Comparison of ENCODE assay signal across 12 mouse cellular contexts in genomic region chr11:62919946-62920742, GRCm38 (mm10). TPM values are rescaled to one million over a fixed set of nuclear protein-coding genes. Genes with fewer than 3 reads are reported as not detected.
DNase-seq lines count a peak whose midpoint lies in the region; ATAC-seq lines count a peak whose summit lies in the region.
"Had no signal": no experiment of that assay in that cellular context is flagged by ENCODE, and none has a peak within 500 bp of the region (broad histone marks: within the 10 kb centered on the region; RNA-seq: fewer than 3 reads in every experiment).

No protein-coding gene starts in this region.

- H3K9me3 ChIP-seq in heart, embryonic 16.5 days (replicated peaks; ENCODE audit: control insufficient read depth, low read length): peaks cover 4% of the 10 kb centered on the region
- no peaks in the 10 kb centered on the region; the same call in 1 of the 2 replicates for H3K9me3 ChIP-seq in forebrain, embryonic 13.5 days (replicated peaks)
- H3K9me3 ChIP-seq in midbrain, embryonic 13.5 days: no peaks in the 10 kb centered on the region

- ATAC-seq in heart, embryonic 16.5 days (replicated peaks; ENCODE audit: extremely low read depth, insufficient read depth, low FRiP score): no peak
- ATAC-seq in forebrain, embryonic 13.5 days: no peak
- no peak for ATAC-seq in midbrain, embryonic 13.5 days
- ATAC-seq in activated CD4-positive, CD25-positive, alpha-beta regulatory T cell, adult 4 months: no peak

- 63% methylated on average over 6 of the region's 6 CpGs for WGBS in heart, embryonic 16.5 days
- WGBS in forebrain, embryonic 13.5 days: 82% methylated on average over 6 of the region's 6 CpGs
- WGBS in midbrain, embryonic 13.5 days: 78% methylated on average over 6 of the region's 6 CpGs

- H3K9ac ChIP-seq in heart, embryonic 16.5 days (ENCODE audit: low read length): peak overlapping the region; percentile 20; the same call in 1 of the 2 replicates
- H3K9ac ChIP-seq in forebrain, embryonic 13.5 days: no peak overlapping the region
- no peak overlapping the region for H3K9ac ChIP-seq in midbrain, embryonic 13.5 days (replicated peaks)

- H3K27me3 ChIP-seq in heart, embryonic 16.5 days (ENCODE audit: control insufficient read depth, insufficient read depth, low read length): no peaks in the 10 kb centered on the region
- H3K27me3 ChIP-seq in forebrain, embryonic 13.5 days: no peaks in the 10 kb centered on the region; the same call in 1 of the 2 replicates
- H3K27me3 ChIP-seq in midbrain, embryonic 13.5 days: no peaks in the 10 kb centered on the region

- no peak overlapping the region for H3K4me3 ChIP-seq in heart, embryonic 16.5 days (ENCODE audit: low read length)
- H3K4me3 ChIP-seq in forebrain, embryonic 13.5 days: no peak overlapping the region
- H3K4me3 ChIP-seq in midbrain, embryonic 13.5 days (replicated peaks): no peak overlapping the region
- H3K4me3 ChIP-seq: megakaryocyte, embryonic 14.5 days had no signal

- peak overlapping the region; percentile 72 for H3K27ac ChIP-seq in heart, embryonic 16.5 days (ENCODE audit: low read length)
- no peak overlapping the region for H3K27ac ChIP-seq in forebrain, embryonic 13.5 days
- H3K27ac ChIP-seq in midbrain, embryonic 13.5 days: no peak overlapping the region

- peaks cover 18% of the 10 kb centered on the region for H3K4me1 ChIP-seq in heart, embryonic 16.5 days (ENCODE audit: control insufficient read depth, insufficient read depth, low read length)
- H3K4me1 ChIP-seq in forebrain, embryonic 13.5 days: peaks cover 4% of the 10 kb centered on the region; the same call in 1 of the 2 replicates
- H3K4me1 ChIP-seq in midbrain, embryonic 13.5 days (replicated peaks): peaks cover 7% of the 10 kb centered on the region; the same call in 1 of the 2 replicates

- DNase-seq in heart, postnatal 4 days: no peak
- peak; percentile 30 for DNase-seq in brain, adult 2 months (ENCODE audit: low read depth, low spot score)
- DNase-seq in thymus, postnatal 36 days: no peak
- no peak for DNase-seq in adrenal gland, postnatal 4 days (ENCODE audit: low spot score in 2 of 2)

- H3K4me2 ChIP-seq in heart, embryonic 16.5 days (ENCODE audit: low read depth, low read length): peak overlapping the region; percentile 54; the same call in 1 of the 2 replicates
- H3K4me2 ChIP-seq in forebrain, embryonic 13.5 days: peak overlapping the region; percentile 44
- H3K4me2 ChIP-seq in midbrain, embryonic 13.5 days (replicated peaks): peak overlapping the region; percentile 40

- no peaks in the 10 kb centered on the region for H3K36me3 ChIP-seq in heart, embryonic 16.5 days (ENCODE audit: control insufficient read depth, insufficient read depth)
- H3K36me3 ChIP-seq in forebrain, embryonic 13.5 days (ENCODE audit: poor library complexity, severe bottlenecking): no peaks in the 10 kb centered on the region
- H3K36me3 ChIP-seq in midbrain, embryonic 13.5 days: no peaks in the 10 kb centered on the region

RNA-seq across cellular contexts. Expression of gene Cdrt4, which starts 30.8 kb away (rescaled TPM):
- 0.41 TPM in 1 of 2 replicates, not detected in the other for polyA plus RNA-seq in heart, embryonic 16.5 days (2015; fragmentation: Nextera tagmentation; extraction: Ambion mirVana)
- under 1 TPM in 1 of 2 experiments, not detected in 1; 0.38 TPM for total RNA-seq in heart, postnatal 4 days (2021)
- polyA plus RNA-seq in forebrain, embryonic 13.5 days (2015; fragmentation: Nextera tagmentation; extraction: Ambion mirVana): not detected in 2 replicates
- not detected in 2 replicates for polyA plus RNA-seq in midbrain, embryonic 13.5 days (2015; fragmentation: Nextera tagmentation; extraction: Ambion mirVana)
- not detected for polyA plus RNA-seq in activated CD4-positive, CD25-positive, alpha-beta regulatory T cell, adult 4 months (2017; shearing (Covaris generic))
- total RNA-seq in adrenal gland, postnatal 4 days (2021): under 1 TPM in 1 of 2 experiments, not detected in 1; 0.73 TPM
- total RNA-seq: adrenal gland, postnatal 10 days; heart, postnatal 14 days; left cerebral cortex, postnatal 10 days had no signal

RNA-seq across cellular contexts. Expression of gene Tvp23b, which starts 40.9 kb away (rescaled TPM):
- polyA plus RNA-seq in heart, embryonic 16.5 days (2015; fragmentation: Nextera tagmentation; extraction: Ambion mirVana): 45.6 and 54.9 TPM in 2 replicates
- 10 to 100 TPM; 18.2 to 22.0 TPM for total RNA-seq in heart, postnatal 4 days (2021)
- polyA plus RNA-seq in forebrain, embryonic 13.5 days (2015; fragmentation: Nextera tagmentation; extraction: Ambion mirVana): 48.4 and 50.9 TPM in 2 replicates
- polyA plus RNA-seq in midbrain, embryonic 13.5 days (2015; fragmentation: Nextera tagmentation; extraction: Ambion mirVana): 55.2 and 62.5 TPM in 2 replicates
- 10 to 100 TPM; 51.3 to 60.7 TPM for polyA plus RNA-seq in activated CD4-positive, CD25-positive, alpha-beta regulatory T cell, adult 4 months (2017; shearing (Covaris generic))
- 10 to 100 TPM; 34.4 to 41.1 TPM for total RNA-seq in adrenal gland, postnatal 4 days (2021)
